Mouse (Mus musculus): ENCODE data around the gene Acat3.
A peak's percentile ranks its signal among the peaks of the same experiment; 100 is the strongest.

GRCm38 (mm10) chr17:12967173-12967572, 26.8 kb upstream of the Acat3 start:
- TF ChIP-seq CHD2 (IDR thresholded peaks at IDR 0.05; ENCODE audit: low read depth, low read length): no peak
- TF ChIP-seq ZNF384 (IDR thresholded peaks at IDR 0.05; ENCODE audit: low read depth, low read length): peak; percentile 61; the same call in 1 of the 2 replicates
- no peak for TF ChIP-seq HCFC1 (IDR thresholded peaks at IDR 0.05; ENCODE audit: borderline replicate concordance, insufficient read depth, low read length)
